Mouse (Mus musculus) intestine, embryonic 15.5 days (tissue): ENCODE results near the gene Vmn1r208. TPM values are rescaled to one million over a fixed set of nuclear protein-coding genes. Genes with fewer than 3 reads are reported as not detected.
"Not testable (repeated sequence)": the region's sequence is repeated elsewhere in the genome, so short reads cannot be mapped to it uniquely, and the experiment has no call there.

ENCODE experiments used
- ATAC-seq: fragments of 200-750 bp; cut with Nextera tagmentation; 2 replicates; pipeline ENCODE4 v1.8.0; 2017; ENCODE audit warnings: moderate TSS enrichment, moderate library complexity
- H3K27ac ChIP-seq: fragments of 300-500 bp; sonication (generic); 2 replicates; pipeline ENCODE4 v1.5.1; 2015; ENCODE audit warnings: mild to moderate bottlenecking, inconsistent platforms
- H3K27me3 ChIP-seq: fragments of 300-500 bp; sonication (generic); replicated peaks from 2 replicates; pipeline ENCODE4 v1.6.1; 2015; ENCODE audit warnings: inconsistent platforms
- H3K36me3 ChIP-seq: fragments of 300-500 bp; sonication (generic); 2 replicates; pipeline ENCODE4 v1.6.1; 2015; ENCODE audit warnings: inconsistent platforms
- H3K4me1 ChIP-seq: fragments of 300-500 bp; sonication (generic); replicated peaks from 2 replicates; pipeline ENCODE4 v1.6.1; 2015; ENCODE audit warnings: inconsistent platforms
- H3K4me2 ChIP-seq: fragments of 300-500 bp; sonication (generic); replicated peaks from 2 replicates; pipeline ENCODE4 v1.6.1; 2015; ENCODE audit warnings: mild to moderate bottlenecking, inconsistent platforms
- H3K4me3 ChIP-seq: fragments of 300-500 bp; sonication (generic); replicated peaks from 2 replicates; pipeline ENCODE4 v1.5.1; 2015; ENCODE audit warnings: inconsistent platforms
- H3K9ac ChIP-seq: fragments of 300-500 bp; sonication (generic); 2 replicates; pipeline ENCODE4 v1.6.1; 2015; ENCODE audit warnings: inconsistent platforms
- H3K9me3 ChIP-seq: fragments of 300-500 bp; sonication (generic); 2 replicates; pipeline ENCODE4 v1.6.1; 2016; ENCODE audit warnings: inconsistent platforms
- WGBS: fragments of 180-500 bp; shearing (Covaris S2); methylation state at CpG from one replicate; pipeline ENCODE4 v1.1.7; 2015; 5-methylcytosine and 5-hydroxymethylcytosine counted together
- polyA plus RNA-seq: library from polyadenylated mRNA; unstranded; fragments of >200 nt; fragmentation: Nextera tagmentation; extraction: Ambion mirVana; gene quantifications from 2 replicates; pipeline ENCODE4 v1.2.1, GENCODE M21; 2015

Vmn1r208 gene
- not detected in 2 replicates for polyA plus RNA-seq

DNA sequence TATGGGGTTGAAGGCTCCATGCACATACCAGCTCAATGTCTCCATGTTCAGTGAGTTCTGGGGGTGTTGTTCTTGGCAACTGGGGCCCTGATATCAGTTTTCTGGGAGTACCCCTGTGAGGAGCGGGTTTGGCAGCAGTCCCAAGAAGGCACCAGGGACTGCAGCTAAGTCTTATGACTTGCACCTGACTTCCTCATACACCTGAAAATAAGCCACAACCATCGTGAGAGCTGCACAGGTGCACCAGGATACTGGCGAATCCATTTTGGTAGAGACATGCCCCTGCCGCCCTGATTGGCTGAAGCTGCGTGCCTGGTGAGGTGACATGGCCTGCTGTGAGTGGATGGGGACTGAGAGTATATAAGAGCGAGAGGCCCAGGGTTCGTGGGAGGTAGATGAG, at the start of gene Vmn1r208:
Gene Vmn1r208 (minus strand): TSS at position 101 of the 400 bp plus-strand sequence.
- H3K9me3 ChIP-seq, H3K9ac ChIP-seq, H3K4me1 ChIP-seq, ATAC-seq, H3K36me3 ChIP-seq, H3K27ac ChIP-seq, H3K27me3 ChIP-seq, H3K4me3 ChIP-seq, H3K4me2 ChIP-seq: not testable (repeated sequence)
- no CpG with 5 or more reads among the region's 7 CpGs for WGBS

DNA sequence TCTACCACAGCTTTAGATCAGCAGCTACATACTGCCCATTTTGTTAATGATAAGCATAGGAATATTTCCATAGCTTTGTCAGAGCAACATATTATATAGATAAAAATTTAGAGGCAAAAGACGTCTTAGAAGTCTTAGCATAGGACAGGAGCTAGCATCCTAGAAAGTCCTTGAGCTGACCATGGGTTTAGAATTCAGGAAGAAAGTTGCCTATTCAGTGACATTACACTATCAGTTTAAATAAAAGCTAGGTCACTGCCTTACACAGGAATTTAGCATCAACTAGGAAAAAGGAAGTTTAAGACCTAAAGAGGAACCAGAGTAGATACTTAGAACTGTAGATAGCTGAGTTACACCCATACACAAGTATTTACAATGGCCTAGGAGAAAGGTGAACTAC, 44.4 kb upstream of the Vmn1r208 start:
- H3K4me1 ChIP-seq, H3K27ac ChIP-seq, H3K9ac ChIP-seq, H3K36me3 ChIP-seq, H3K27me3 ChIP-seq, H3K9me3 ChIP-seq, ATAC-seq, H3K4me2 ChIP-seq, H3K4me3 ChIP-seq: not testable (repeated sequence)
- WGBS: 86% methylated on average over 1 of the region's 1 CpGs

DNA sequence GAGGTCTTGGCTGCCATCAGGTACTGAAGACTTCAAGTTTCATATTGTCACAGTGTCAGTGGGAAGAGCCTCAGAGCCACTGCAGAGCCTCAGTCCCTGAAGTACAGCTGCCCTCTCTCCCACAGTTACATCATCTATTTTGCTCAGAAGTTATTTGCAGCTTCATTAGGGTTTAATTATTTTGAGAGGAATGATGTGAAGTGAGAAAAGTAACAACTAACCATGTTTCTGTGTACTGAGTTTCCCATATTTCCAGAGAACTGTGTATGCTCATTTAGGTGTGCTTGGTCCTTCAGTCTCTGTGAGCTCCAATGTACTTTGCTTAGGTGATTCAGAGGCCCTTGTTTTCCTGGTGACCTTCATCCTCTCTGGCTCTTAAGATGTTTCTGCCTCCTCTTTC, 32.4 kb upstream of the Vmn1r208 start, which contains the start of gene Vmn1r209:
Gene Vmn1r209 (minus strand): TSS at position 101 of the 400 bp plus-strand sequence.
- ATAC-seq, H3K27ac ChIP-seq, H3K4me1 ChIP-seq, H3K36me3 ChIP-seq, H3K4me2 ChIP-seq, H3K9ac ChIP-seq, H3K4me3 ChIP-seq, H3K27me3 ChIP-seq, H3K9me3 ChIP-seq: not testable (repeated sequence)

DNA sequence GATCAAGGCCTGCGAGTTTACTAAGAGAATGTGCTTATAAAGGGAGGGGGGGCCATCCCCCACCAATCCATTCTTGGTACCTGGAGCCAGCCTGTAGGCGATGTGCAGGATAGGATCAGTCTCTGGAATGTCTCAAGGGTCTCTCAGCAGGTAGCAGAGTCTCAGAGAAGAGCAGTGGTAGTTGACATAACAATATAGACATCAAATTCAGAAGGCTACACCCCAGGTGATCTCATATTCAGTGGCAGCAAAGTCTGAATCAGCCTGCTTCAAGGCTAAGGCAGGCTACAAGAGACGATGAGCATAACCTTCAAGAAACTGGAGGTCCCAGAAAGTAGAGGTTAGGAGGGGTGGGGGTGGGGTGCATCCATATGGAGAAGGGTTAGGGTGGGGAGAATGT, 10.9 kb upstream of the Vmn1r208 start:
- not testable (repeated sequence) for H3K4me1 ChIP-seq, H3K27me3 ChIP-seq, H3K4me2 ChIP-seq, H3K36me3 ChIP-seq, H3K9ac ChIP-seq, H3K4me3 ChIP-seq, H3K9me3 ChIP-seq, H3K27ac ChIP-seq, ATAC-seq
- 73% methylated on average over 3 of the region's 3 CpGs for WGBS

DNA sequence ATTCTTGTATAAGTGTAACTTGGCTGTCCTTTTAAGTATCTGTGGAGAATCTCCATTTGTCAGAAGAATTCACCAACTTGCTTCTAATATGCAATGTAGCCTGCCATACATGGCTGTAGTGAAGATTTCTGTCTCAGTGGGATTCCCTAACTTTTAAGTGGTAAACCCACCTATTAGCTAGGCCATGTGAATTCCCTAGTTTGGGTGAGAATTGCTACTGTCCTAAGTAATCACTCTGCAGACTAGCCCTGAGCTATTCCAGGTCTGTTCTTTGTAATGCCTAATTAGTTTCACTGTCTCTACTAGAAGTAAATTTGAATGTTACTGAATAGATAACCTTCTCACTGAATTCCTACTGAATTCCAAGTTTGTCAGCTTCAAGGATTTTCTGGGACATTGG, 7.0 kb upstream of the Vmn1r208 start:
- H3K36me3 ChIP-seq, ATAC-seq, H3K27me3 ChIP-seq, H3K27ac ChIP-seq, H3K4me2 ChIP-seq, H3K4me3 ChIP-seq, H3K9me3 ChIP-seq, H3K9ac ChIP-seq, H3K4me1 ChIP-seq: not testable (repeated sequence)

DNA sequence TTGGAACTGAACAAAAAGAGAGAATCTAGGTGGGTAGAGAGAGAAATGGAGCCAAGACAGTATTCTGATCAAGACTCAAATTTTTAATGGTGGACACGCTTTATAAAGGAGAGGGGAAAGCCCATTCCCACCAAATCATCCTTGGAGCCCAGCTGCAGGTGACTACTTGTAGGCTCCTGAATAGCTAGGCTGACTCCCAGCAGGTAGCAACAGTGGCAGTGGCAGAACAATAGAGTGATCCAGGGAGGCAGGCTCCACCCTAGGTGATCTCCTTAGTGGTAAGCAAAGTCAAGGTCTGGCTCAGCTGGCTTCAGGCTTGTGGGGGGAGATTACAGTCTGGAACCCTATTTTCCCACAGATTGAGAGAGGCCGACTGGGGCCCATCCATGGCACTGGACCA, 5.6 kb downstream of the Vmn1r208 start:
- H3K9ac ChIP-seq, H3K4me1 ChIP-seq, H3K36me3 ChIP-seq, H3K27me3 ChIP-seq, H3K9me3 ChIP-seq, H3K27ac ChIP-seq, H3K4me2 ChIP-seq, ATAC-seq, H3K4me3 ChIP-seq: not testable (repeated sequence)
- WGBS: 83% methylated on average over 2 of the region's 2 CpGs

DNA sequence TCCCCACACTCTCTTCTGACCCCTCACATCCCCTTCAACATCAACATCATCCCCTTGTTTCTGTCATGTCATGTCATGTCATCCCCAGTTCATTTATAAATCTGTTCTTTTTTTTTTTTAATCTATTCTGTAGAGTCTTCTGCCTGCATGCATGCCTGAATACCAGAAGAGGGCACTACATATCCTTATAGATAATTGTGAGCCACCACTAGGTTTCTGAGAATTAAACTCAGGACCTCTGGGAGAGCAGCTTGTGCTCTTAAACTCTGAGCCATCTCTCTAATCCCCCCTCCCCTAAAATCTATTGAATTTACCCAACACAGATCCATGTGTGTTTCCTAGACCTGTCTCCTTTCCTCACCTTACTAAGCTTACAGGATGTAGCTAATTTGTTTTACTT, 29.7 kb downstream of the Vmn1r208 start:
- ATAC-seq: no peak

DNA sequence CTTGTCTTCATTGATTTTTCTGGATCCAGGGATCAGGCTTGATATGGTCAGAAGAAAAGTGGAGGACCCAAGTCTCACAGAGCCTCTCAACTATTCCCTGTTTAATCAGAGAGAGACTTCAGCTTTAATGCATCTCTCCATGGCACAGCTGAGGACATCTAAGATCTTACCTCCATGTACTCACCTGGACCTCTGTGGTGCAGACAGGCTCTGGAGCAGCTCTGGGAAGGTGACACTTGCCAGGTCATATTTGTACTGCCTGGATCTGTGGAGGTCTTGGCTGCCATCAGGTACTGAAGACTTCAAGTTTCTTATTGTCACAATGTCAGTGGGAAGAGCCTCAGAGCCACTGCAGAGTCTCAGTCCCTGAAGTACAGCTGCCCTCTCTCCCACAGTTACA, 47.7 kb downstream of the Vmn1r208 start, which contains the start of gene Vmn1r207-ps:
Gene Vmn1r207-ps (minus strand): TSS at position 101 of the 400 bp plus-strand sequence.
- H3K4me3 ChIP-seq, H3K27me3 ChIP-seq, H3K4me1 ChIP-seq, H3K9me3 ChIP-seq, H3K4me2 ChIP-seq, H3K27ac ChIP-seq, ATAC-seq, H3K36me3 ChIP-seq, H3K9ac ChIP-seq: not testable (repeated sequence)

More for the DNA sequence above, 29.7 kb downstream of the Vmn1r208 start:
- no peaks in the 10 kb centered on the region for H3K27me3 ChIP-seq
- H3K9ac ChIP-seq: no peak overlapping the region
- no peak overlapping the region for H3K4me2 ChIP-seq
- H3K36me3 ChIP-seq: no peaks in the 10 kb centered on the region
- no peaks in the 10 kb centered on the region for H3K9me3 ChIP-seq
- no peak overlapping the region for H3K27ac ChIP-seq
- no peaks in the 10 kb centered on the region for H3K4me1 ChIP-seq
- no peak overlapping the region for H3K4me3 ChIP-seq

Other genes starting within 250 kb of the Vmn1r208 start
- gene Vmn1r204, start 224.2 kb downstream of the Vmn1r208 start, polyA plus RNA-seq: not detected in 2 replicates
- not detected in 2 replicates for gene Vmn1r205, start 184.4 kb downstream of the Vmn1r208 start, polyA plus RNA-seq
- gene Vmn1r206, start 153.1 kb downstream of the Vmn1r208 start, polyA plus RNA-seq: not detected in 2 replicates
- gene Vmn1r207-ps, start 47.8 kb downstream of the Vmn1r208 start, polyA plus RNA-seq: not detected in 2 replicates
- gene Vmn1r209, start 32.3 kb upstream of the Vmn1r208 start, polyA plus RNA-seq: not detected in 2 replicates
- not detected in 2 replicates for gene Vmn1r210, start 53.9 kb upstream of the Vmn1r208 start, polyA plus RNA-seq
- gene Vmn1r211, start 80.2 kb upstream of the Vmn1r208 start, polyA plus RNA-seq: not detected in 2 replicates
- gene Vmn1r212, start 106.8 kb upstream of the Vmn1r208 start, polyA plus RNA-seq: not detected in 2 replicates
- not detected in 2 replicates for gene Vmn1r213, start 230.3 kb upstream of the Vmn1r208 start, polyA plus RNA-seq